Mouse (Mus musculus): ENCODE results near the gene Htra3.

The Htra3 gene

DNA sequence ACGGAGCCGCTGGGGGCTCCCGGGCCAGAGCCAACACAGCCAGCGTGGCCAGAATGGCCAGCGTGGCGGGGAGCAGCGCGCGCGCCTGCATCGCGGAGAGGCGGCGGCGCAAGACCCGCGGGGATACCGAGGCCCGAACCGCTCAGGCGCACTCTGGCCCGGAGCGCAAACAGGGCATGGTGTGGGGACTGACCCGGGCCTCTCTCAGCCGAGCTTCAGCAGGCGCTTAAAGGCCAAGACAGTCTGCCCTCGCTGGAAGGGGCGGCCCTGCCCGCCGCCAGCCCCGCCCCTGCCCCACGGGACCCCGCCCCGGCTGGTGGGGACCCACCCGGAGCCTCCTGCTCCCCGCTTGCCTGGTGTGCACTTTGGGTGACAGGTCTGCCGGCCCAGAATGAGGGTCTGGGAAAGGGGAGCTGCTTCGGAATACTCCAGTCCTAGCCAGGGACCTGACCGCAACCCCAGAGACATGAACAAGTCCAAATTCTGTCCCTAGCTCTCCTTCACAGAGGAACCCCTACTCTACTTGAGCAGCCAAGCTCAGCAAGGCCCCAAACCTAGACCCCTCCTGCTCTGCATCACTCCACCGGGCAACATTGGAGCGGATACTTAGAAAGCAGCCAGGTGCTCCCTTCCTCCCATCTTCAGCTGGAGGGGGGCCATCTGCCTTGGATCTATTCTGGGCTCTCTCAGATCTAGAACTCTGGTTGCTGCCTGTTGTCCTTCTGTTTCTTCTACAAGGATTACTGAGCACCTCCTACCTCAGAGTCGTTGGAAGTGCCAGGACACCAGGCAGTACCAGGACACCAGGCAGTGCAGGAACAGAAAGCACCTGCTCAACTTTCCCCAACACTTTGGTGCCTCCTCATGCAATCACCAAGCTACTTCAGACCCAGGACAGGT is at the start of gene Htra3:
Gene Htra3 (minus strand): TSS at position 527 of the 900 bp plus-strand sequence.
- no peak for DNase-seq (ENCODE audit: low spot score)

- no peak for DNase-seq (ENCODE audit: low spot score)
Measured at GRCm38 (mm10) chr5:35728957-35729460, 49.4 kb upstream of the Htra3 start.

GRCm38 (mm10) chr5:35728344-35728956 is 48.9 kb upstream of the Htra3 start:
- DNase-seq (ENCODE audit: low spot score) = no peak

GRCm38 (mm10) chr5:35727447-35727846 is 47.9 kb upstream of the Htra3 start:
- no peak for DNase-seq (ENCODE audit: low spot score)

DNA sequence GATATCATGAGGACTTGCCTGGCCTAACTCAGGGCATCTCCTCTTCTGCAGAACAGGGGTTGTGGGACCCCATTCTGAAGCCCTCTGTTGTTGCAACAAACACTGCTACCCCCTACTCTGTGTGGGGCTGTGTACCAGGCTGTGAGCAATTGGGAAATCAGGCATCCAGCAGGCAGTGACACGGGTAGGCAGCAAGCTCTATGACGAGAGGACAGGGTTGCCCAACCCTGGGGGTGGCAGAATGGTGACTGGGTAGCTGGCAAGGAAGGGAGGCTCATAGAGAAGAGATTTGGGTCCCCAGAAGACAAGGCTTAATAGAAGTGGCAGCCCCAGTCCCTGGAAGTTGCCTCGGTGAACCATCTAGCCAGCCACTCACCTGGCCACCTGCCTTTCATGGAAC is 46.3 kb upstream of the Htra3 start:
- no peak for DNase-seq (ENCODE audit: low spot score)

DNA sequence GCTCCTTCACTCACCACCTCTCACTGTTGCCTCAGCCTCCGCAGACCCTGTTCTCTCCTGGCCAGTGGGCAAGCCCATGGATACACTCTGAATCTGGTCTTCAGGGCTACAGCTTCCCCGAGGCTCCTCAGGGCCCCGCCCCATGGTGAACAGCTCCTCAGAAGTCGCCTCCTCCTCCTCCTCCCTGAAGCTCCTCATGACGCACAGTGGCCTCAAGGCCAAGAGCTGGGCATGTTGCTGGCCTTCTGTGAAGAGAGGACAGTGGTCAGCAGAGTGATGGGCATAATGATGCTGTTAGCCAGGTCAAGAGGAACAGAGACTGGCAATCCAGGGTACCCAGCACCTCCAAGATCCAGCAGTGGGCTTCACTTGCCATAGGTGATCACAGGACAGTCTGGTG is 44.3 kb upstream of the Htra3 start:
- no peak for DNase-seq (ENCODE audit: low spot score)

GRCm38 (mm10) chr5:35722654-35723053 is 43.1 kb upstream of the Htra3 start:
- DNase-seq (ENCODE audit: low spot score) = no peak

DNA sequence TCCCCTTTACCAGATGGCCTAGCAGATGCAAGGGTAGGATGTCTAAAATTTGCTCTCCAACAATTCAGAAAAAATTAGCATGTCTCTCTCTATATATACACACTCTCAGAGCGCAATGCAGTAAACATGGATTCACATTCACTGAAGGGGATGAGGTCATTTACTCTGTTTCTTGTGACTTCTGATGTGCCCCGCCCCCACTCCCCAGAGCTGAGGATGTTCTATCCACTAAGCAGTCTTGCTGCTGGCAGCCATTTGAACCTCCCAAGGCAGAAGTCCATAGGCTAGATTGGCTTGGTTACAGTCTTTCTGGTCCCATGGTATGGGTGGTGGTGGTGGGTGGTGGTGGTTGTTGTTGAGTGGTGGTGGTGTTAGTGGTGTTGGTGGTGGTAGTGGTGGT is 42.4 kb upstream of the Htra3 start:
- no peak for DNase-seq (ENCODE audit: low spot score)

DNA sequence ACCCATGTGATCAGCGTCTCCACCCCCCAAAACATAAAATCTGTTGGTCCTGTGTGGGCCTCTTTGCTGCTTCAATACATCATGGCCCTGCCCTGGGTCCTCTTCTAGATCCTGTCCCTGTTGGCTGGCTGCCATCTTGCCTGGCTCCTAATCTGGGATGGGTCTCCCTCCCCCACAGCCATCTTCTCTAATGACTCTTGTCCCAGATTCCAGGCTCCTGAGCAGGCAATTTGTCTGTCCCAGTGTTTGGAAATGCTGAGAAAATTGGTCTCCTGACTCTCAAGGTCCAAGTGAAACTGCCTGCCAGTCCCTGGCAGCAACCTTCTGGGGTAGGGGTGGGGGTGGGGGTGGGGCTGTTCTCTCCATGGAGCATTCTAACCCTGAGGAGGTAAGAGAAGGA is 40.3 kb upstream of the Htra3 start:
- no peak for DNase-seq (ENCODE audit: low spot score)

- no peak for DNase-seq (ENCODE audit: low spot score)
Measured at GRCm38 (mm10) chr5:35719343-35719742, 39.8 kb upstream of the Htra3 start.

DNA sequence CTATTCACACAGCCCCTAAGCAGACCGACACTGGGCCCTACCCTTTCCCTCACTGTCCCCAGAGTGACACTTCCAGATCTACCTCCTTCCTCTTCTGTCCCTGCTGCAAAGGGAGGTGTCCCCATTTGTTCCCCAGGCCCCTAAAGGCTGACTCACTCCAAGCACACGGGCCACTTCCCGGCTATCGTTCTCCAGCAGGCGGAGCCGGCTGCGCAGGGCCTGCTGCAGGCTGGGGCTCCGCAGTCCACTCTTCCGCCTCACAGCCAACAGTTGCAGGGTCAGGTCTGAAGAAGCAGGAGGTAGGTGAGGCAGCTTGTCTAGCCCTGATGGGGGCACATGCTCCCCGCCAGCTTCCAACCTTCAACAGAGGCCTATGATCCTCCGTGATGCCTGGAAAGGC is 39.2 kb upstream of the Htra3 start:
- no peak for DNase-seq (ENCODE audit: low spot score)

DNA sequence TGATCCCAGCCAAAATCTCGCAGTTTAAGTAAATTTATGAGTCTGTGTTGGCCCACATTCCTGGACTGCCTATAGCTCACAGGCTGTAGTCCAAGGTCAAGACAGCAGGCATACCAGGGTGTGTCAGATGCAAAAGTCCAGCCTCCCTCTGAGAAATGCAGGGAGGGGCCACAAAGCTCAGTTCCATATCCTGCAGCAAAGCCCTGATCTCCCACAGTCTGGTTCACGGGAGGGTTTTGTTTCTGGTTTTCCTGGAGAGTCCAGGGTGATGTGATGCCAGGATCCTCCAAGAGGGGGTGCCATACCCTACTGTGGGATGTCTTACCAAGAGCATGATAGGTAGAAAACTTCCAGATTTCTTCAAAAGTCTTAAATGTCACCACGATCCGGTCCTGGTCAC is 38.4 kb upstream of the Htra3 start:
- no peak for DNase-seq (ENCODE audit: low spot score)

DNA sequence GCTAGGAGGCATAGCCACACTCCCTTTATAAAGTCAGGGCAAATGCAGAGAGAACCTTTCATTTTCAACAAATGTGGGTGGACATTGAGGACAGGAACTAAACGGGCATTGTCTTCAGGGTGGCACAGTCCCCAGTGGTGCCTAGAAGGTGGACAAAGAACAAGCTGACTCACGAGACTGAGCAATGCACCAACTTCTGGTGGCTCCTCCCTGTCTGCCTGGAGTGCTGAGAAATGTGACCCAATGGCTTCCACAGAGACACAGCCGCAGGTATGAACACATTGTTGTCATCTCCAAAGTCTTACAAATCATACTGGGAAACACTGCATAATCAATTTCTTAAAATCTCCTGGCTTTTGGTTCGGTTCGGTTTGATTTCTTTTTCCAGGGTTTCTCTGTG is 37.9 kb upstream of the Htra3 start:
- DNase-seq (ENCODE audit: low spot score) = no peak

DNA sequence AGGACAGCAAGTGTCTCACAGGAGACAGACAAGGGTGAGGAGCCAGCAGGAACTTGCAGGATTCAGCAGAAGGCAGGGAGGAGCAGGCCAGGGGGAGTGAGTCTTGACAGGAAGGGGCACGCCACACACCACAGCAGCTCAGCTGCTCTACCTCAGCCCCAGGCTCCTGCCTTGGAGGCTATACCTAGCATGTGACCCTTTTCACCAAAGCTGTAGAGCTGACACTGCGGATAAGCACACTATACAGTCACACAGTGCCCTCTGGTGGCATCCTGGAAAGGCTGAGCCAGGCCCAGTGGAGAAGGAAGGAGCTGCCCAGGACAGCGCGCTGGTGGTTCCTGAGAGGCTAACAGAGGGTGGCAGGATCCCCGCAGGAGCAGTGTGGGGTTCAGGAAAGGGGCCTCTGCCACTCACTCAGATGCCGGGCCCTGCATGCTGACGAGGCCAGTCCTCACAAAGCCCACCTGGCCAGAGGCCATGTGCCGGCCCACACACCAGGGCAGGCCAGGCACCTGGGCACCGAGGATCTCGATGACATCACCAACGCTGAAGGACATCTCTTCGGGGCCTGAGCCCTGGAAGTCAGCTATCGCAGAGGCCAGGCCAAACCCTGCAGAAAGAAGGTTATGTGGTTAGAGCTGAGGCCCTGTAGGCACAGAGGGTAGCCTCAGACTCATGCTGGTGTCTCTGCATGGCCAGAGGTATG is 34.2 kb upstream of the Htra3 start:
- DNase-seq (ENCODE audit: low spot score) = no peak

- no peak for DNase-seq (ENCODE audit: low spot score)
Measured at GRCm38 (mm10) chr5:35712517-35712916, 32.9 kb upstream of the Htra3 start.

- no peak for DNase-seq (ENCODE audit: low spot score)
Measured at GRCm38 (mm10) chr5:35710931-35711330, 31.3 kb upstream of the Htra3 start.

DNA sequence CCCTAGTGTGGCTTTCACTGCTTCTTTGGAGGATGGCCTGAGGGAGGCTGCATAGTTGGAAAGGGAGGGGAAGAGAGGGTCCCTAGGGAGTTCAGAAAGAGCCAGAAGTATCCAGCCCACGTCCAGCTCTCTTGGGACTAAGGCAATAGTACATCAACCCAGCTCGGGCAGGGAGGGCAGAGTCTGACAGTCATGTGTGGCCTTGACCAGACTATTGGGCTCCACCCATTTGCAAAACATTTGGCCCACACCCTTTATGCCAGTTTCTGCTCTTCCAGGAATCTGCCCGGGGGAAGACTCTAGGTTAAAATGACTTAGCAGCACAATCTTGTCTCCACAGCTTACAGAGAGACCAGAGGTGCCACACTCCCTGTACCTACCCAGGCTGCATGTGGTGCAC is 30.9 kb upstream of the Htra3 start:
- DNase-seq (ENCODE audit: low spot score) = no peak

DNA sequence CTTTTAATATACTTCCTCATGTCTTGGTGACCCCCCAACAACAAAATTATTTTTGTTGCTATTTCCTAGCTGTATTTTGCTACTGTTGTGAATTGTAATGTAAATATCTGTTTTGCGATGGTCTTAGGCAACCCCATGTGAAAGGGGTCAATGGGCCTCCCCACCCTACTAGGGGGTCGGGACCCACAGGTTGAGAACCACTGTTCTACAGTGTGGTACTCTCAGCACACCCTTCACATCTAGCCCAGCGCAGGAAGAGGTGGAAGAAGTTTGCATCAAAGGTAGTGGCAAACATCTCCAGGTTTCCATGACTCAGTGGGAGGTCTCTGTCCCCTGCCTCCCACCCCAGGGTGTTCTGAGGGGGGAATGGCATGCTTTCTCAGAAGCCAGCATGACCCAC is 25.8 kb upstream of the Htra3 start:
- no peak for DNase-seq (ENCODE audit: low spot score)

GRCm38 (mm10) chr5:35703814-35704213 is 24.2 kb upstream of the Htra3 start:
- DNase-seq (ENCODE audit: low spot score) = no peak

DNA sequence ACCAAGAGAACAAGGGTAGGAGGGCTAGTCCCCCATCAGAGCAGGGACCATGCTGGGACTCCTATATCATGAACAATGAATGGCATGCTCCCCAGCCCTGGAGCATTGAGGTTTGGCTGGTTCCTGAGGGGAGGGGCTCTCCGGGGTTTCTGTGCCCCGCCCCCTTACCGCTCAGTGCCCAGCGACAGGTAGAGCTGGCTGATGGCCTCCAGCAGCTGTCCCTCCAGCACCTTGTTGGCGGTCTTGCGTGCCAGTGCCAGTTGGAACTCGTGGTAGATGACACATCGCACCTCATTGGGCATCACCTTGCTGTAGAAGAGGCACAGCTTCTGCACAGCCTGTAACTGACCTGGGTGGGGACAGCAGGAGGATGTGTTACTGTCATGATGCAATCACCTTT is 23.6 kb upstream of the Htra3 start:
- no peak for DNase-seq (ENCODE audit: low spot score)

DNA sequence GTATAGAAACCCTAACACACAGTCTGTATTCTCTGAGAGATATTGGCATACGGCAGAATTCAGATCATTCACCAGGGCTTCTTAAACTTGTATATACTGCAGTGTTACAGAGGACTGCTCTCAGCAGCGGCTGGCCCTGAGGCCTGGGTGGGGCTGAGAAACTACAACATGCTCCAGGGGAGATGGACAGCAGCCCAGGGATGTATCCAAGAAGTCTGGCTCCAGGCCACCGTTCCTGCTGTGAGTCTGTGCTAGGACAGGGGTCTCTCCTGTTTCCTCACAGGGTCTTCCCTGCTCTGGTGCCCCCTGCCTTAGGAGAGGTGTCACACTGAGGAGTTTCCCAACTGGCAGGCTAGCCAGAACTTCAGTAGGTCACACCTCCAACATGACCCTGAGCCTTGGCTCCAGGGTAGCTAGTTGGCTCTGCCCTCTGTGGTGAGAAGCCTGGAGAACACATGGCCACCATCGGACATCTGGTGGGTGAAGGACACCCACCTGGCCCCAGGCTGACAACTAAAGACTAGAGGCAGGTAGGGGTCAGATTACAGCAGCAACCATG is 23.1 kb upstream of the Htra3 start:
- no peak for DNase-seq (ENCODE audit: low spot score)

DNA sequence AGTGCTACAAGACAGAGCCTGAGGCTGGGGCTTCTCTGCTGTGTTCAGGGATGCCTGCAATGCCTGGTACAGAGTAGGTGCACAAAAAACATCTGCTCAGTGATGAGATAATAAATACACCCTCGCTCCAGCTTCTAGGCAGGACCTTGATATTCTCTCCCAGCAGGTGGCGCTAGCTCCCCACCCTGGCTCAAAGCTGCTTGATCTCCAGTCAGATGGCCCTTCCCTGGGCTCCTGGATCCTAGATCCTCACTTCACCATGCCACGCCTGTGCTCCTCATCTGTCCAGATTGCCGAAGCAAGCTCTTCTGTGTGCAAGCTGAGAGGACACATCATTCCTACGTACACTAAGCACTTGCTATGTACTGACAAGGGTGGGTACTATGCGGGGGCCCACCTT is 21.5 kb upstream of the Htra3 start:
- DNase-seq (ENCODE audit: low spot score) = no peak

- no peak for DNase-seq (ENCODE audit: low spot score)
Measured at GRCm38 (mm10) chr5:35695815-35696214, 16.2 kb upstream of the Htra3 start.
